Mouse (Mus musculus) right cerebral cortex, postnatal 14 days (tissue): ENCODE results near the gene Cdh3.

ENCODE experiments used
- DNase-seq: peaks from one replicate; pipeline ENCODE4 v3.0.0; 2022

Gene Cdh3

GRCm38 (mm10) chr8:106510365-106510975 is at the start of gene Cdh3:
Gene Cdh3, plus strand, starts transcription at chr8:106510891.
- DNase-seq: no peak

GRCm38 (mm10) chr8:106462131-106462530 is 48.6 kb upstream of the Cdh3 start:
- DNase-seq: no peak

GRCm38 (mm10) chr8:106463795-106464194 is 46.9 kb upstream of the Cdh3 start:
- DNase-seq: no peak

- DNase-seq: no peak
These were observed 41.2 kb upstream of the Cdh3 start for GRCm38 (mm10) chr8:106469485-106469884.

GRCm38 (mm10) chr8:106474001-106474400 is 36.7 kb upstream of the Cdh3 start:
- no peak for DNase-seq

- DNase-seq: no peak
These were observed 10.5 kb upstream of the Cdh3 start, which contains the start of gene 6030452D12Rik for GRCm38 (mm10) chr8:106500018-106500685. Gene 6030452D12Rik, plus strand, starts transcription at chr8:106500522.

- DNase-seq: no peak
These were observed 6.5 kb upstream of the Cdh3 start for GRCm38 (mm10) chr8:106504241-106504640.

- no peak for DNase-seq
These were observed 5.2 kb upstream of the Cdh3 start for GRCm38 (mm10) chr8:106505328-106505965.

- no peak for DNase-seq
These were observed 4.6 kb upstream of the Cdh3 start for GRCm38 (mm10) chr8:106506106-106506505.

GRCm38 (mm10) chr8:106507761-106508331 is 2.8 kb upstream of the Cdh3 start:
- peak; percentile 32 for DNase-seq

GRCm38 (mm10) chr8:106508456-106508855 is 2.2 kb upstream of the Cdh3 start:
- no peak for DNase-seq

GRCm38 (mm10) chr8:106509079-106509780 is 1.5 kb upstream of the Cdh3 start:
- no peak for DNase-seq

GRCm38 (mm10) chr8:106511065-106511501 is 392 bp downstream of the Cdh3 start:
- no peak for DNase-seq

- DNase-seq: no peak
These were observed 895 bp downstream of the Cdh3 start for GRCm38 (mm10) chr8:106511531-106512041.

- no peak for DNase-seq
These were observed 1.9 kb downstream of the Cdh3 start for GRCm38 (mm10) chr8:106512475-106513150.

- DNase-seq: no peak
These were observed 5.3 kb downstream of the Cdh3 start for GRCm38 (mm10) chr8:106515946-106516479.

- no peak for DNase-seq
These were observed 5.9 kb downstream of the Cdh3 start for GRCm38 (mm10) chr8:106516581-106516980.

GRCm38 (mm10) chr8:106518763-106519162 is 8.1 kb downstream of the Cdh3 start:
- DNase-seq: no peak

- DNase-seq: no peak
These were observed 9.9 kb downstream of the Cdh3 start for GRCm38 (mm10) chr8:106520578-106520977.

GRCm38 (mm10) chr8:106521845-106522244 is 11.2 kb downstream of the Cdh3 start:
- DNase-seq: no peak

GRCm38 (mm10) chr8:106526725-106527124 is 16.0 kb downstream of the Cdh3 start:
- no peak for DNase-seq
